Mouse (Mus musculus) MEL (cell line): ENCODE measurements at regions not wholly inside any gene's neighbourhood (a gene's known extent, or its start where the extent isn't known, plus 50 kb on each side); places are given as distances from the start of the nearest gene placed in this dataset.

ENCODE experiments used
- BHLHE40 ChIP-seq: IDR thresholded peaks from 2 replicates; pipeline ENCODE4 v1.6.1; 2012; ENCODE audit warnings: low read depth, mild to moderate bottlenecking, inconsistent platforms, low read length, improper control_type of control experiment, borderline replicate concordance
- CTCF ChIP-seq, 3 experiments: IDR thresholded peaks in 2 of 3; conservative IDR thresholded peaks in 1 of 3; 2 replicates each; pipeline ENCODE4 v1.5.1; 2011 to 2012; ENCODE audit warnings: low read length in 3 of 3, low read depth in 2 of 3, mild to moderate bottlenecking in 2 of 3, improper control_type of control experiment in 1 of 3, inconsistent platforms in 1 of 3, mixed read lengths in 1 of 3, moderate library complexity in 1 of 3; ENCODE audit not compliant: control insufficient read depth in 1 of 3, insufficient read depth in 1 of 3, poor library complexity in 1 of 3, severe bottlenecking in 1 of 3
- E2F4 ChIP-seq: IDR thresholded peaks from 2 replicates; pipeline ENCODE4 v1.6.1; 2011; ENCODE audit warnings: low read depth, low read length, improper control_type of control experiment, borderline replicate concordance
- EP300 ChIP-seq, 2 experiments: IDR thresholded peaks; 2 replicates each; pipeline ENCODE4 v1.6.1; 2011; ENCODE audit warnings: improper control_type of control experiment in 2 of 2, low read length in 2 of 2, low read depth in 1 of 2, mild to moderate bottlenecking in 1 of 2
- HCFC1 ChIP-seq: IDR thresholded peaks from 2 replicates; pipeline ENCODE4 v1.6.1; 2012; ENCODE audit warnings: low read depth, mild to moderate bottlenecking, inconsistent platforms, low read length, improper control_type of control experiment, moderate library complexity
- MAFK ChIP-seq: IDR thresholded peaks from 2 replicates; pipeline ENCODE4 v1.6.1; 2011; ENCODE audit warnings: low read depth, mild to moderate bottlenecking, low read length, improper control_type of control experiment, borderline replicate concordance
- MEF2A ChIP-seq: IDR thresholded peaks from 2 replicates; pipeline ENCODE4 v1.6.1; 2014; ENCODE audit warnings: low read depth, mild to moderate bottlenecking, inconsistent platforms, low read length, improper control_type of control experiment; ENCODE audit not compliant: poor library complexity, insufficient replicate concordance, severe bottlenecking; ENCODE audit errors: extremely low read depth
- POLR2A ChIP-seq, 2 experiments: IDR thresholded peaks; 2 replicates each; pipeline ENCODE4 v1.6.1; 2011 to 2012; ENCODE audit warnings: low read length in 2 of 2, mild to moderate bottlenecking in 2 of 2, control low read depth in 1 of 2, improper control_type of control experiment in 1 of 2, low read depth in 1 of 2, moderate library complexity in 1 of 2; ENCODE audit not compliant: control insufficient read depth in 1 of 2, insufficient read depth in 1 of 2, poor library complexity in 1 of 2
- TCF12 ChIP-seq: IDR thresholded peaks from 2 replicates; pipeline ENCODE4 v1.6.1; 2014; ENCODE audit warnings: low read depth, mild to moderate bottlenecking, inconsistent platforms, low read length, improper control_type of control experiment, moderate library complexity
- ZKSCAN1 ChIP-seq: IDR thresholded peaks from 2 replicates; pipeline ENCODE4 v1.6.1; 2012; ENCODE audit warnings: low read depth, mild to moderate bottlenecking, inconsistent platforms, low read length, improper control_type of control experiment, moderate library complexity
- ZMIZ1 ChIP-seq: IDR thresholded peaks from 2 replicates; pipeline ENCODE4 v1.6.1; 2012; ENCODE audit warnings: low read depth, mild to moderate bottlenecking, inconsistent platforms, low read length, improper control_type of control experiment, moderate library complexity
- ZNF384 ChIP-seq: IDR thresholded peaks from 2 replicates; pipeline ENCODE4 v1.6.1; 2012; ENCODE audit warnings: low read depth, mild to moderate bottlenecking, inconsistent platforms, low read length, improper control_type of control experiment

DNA sequence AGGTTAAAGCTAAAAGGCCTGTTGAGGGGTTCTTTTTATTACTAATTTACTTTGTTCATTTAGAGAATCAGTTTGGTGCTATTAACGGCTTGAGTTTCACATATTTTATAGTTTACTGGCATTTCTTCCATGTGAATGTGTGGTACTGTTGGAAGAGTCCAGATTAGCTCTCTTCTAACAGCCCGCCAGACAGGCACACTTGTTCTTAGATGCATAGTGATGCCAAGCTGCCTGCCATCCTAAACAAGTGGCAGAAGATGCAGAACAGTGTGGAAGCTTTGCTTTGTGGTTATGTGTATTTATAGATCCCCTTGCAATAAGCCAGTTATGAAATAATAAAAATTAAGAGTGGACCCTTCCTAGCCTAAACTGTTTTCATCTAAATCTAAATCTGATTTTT lies 244.2 kb upstream of the Ppargc1a start:
- TF ChIP-seq CTCF (IDR thresholded peaks at IDR 0.05 in 2 of 3, conservative IDR thresholded peaks at IDR 0.05 in 1 of 3; ENCODE audit: control insufficient read depth in 1 of 3, insufficient read depth in 1 of 3, low read depth in 2 of 3, low read length in 3 of 3, poor library complexity in 1 of 3, severe bottlenecking in 1 of 3), result no peak
- no peak for TF ChIP-seq POLR2A (IDR thresholded peaks at IDR 0.05; ENCODE audit: control insufficient read depth in 1 of 2, insufficient read depth in 1 of 2, low read depth in 1 of 2, low read length in 2 of 2, poor library complexity in 1 of 2)
- TF ChIP-seq ZMIZ1, result no peak
- TF ChIP-seq ZKSCAN1, result no peak
- no peak for TF ChIP-seq ZNF384
- no peak for TF ChIP-seq BHLHE40
- no peak for TF ChIP-seq E2F4
- no peak for TF ChIP-seq MAFK
- no peak for TF ChIP-seq EP300 (IDR thresholded peaks at IDR 0.05; ENCODE audit: low read depth in 1 of 2, low read length in 2 of 2)
- no peak for TF ChIP-seq HCFC1
- no peak for TF ChIP-seq TCF12
- no peak for TF ChIP-seq MEF2A
